Mouse (Mus musculus): Measurements from ENCODE around the gene Gm7257. TPM values are rescaled to one million over a fixed set of nuclear protein-coding genes. Genes with fewer than 3 reads are reported as not detected.

Gene Gm7257
- not detected for total RNA-seq (2021)
- long read RNA-seq, experiment 1: 0 reads
- long read RNA-seq, experiment 2: 0 reads

GRCm38 (mm10) chr9:36431584-36431983, at the start of gene Gm7257:
Gene Gm7257 (plus strand): TSS chr9:36431884.
- no peak for DNase-seq

DNA sequence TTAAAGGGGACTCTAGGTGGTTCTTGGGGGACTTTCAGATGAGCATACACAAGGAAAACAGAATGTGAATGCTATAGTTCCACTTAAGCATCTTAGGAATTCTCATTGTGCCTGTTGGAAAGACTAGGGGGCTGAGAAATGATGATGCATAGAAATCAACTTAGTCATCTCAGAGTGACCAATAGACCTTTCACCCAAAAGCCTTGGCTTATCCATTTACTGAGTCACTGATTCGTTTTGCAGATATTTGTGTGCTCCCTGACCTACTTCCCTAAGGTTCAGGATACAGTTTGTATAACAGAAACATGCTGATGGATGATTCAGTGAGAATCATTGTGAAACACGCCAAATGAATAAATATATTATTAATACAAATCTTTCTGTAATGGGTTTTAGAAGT, 28.7 kb upstream of the Gm7257 start:
- no peak for DNase-seq

DNA sequence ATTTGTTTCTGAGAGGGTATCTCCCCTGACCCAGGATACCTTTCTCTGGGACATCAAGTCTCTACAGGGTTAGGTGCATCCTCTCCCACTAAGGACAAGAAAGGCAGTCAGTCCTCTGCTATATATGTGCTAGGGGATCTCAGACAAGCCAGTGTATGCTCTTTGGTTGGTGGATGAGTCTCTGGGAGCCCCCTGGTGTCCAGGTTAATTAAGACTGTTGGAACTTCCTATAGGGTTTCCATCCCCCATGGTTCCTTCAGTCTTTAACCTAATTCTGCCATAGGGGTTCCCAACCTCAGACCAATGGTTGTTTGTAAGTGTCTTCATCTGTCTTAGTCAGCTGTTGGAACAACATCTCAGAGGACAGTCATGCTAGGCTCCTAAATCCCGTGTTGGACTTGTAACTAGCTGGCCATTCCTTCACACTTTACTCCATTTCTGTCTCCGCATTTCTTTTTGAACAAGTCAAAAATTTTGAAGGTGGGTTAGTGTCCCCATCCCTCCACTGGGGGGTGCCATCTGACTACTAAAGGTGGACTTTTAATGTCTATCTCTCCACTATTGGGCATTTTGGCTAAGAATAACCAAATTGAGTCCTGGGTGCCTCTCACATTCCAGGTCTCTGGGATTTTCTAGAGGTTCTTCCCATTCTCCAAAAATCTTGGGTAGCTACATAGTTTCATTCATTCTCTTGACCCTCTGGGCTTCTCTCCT, 3.5 kb downstream of the Gm7257 start:
- DNase-seq: no peak

DNA sequence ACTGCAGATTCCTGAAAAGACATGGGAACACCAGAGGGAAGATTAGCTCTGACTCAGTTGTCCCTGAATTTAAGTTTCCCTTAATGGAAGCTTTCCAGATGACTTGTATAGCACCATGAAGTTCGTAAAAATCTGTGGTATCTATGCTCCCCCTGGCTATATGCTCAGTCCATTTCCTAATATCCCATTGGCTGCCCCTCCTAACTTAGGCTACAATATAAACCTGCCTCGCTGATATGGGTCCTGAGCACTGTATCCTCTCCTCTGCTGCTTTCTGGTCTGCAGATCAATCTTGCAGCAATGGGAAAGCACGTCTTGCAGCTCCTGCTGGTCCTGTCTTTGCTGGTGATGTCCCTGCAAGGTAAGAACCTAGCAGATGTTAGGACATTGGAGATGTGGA, 43.7 kb downstream of the Gm7257 start, which contains the start of gene Gm9513:
Gene Gm9513 (plus strand): TSS at position 301 of the 400 bp plus-strand sequence.
- DNase-seq: no peak

Other genes with a start within 250 kb of the Gm7257 start
- gene Gm9513, start 43.8 kb downstream of the Gm7257 start, total RNA-seq (2021): not detected
- not detected for gene Gm5615, start 110.1 kb downstream of the Gm7257 start, total RNA-seq (2021)
- not detected for gene Gm17689, start 150.8 kb downstream of the Gm7257 start, total RNA-seq (2021)
- gene A630095E13Rik, start 211.5 kb downstream of the Gm7257 start, total RNA-seq (2021): not detected

Measured in gastrocnemius, postnatal 25 days (tissue).